In the genomic region with DNA sequence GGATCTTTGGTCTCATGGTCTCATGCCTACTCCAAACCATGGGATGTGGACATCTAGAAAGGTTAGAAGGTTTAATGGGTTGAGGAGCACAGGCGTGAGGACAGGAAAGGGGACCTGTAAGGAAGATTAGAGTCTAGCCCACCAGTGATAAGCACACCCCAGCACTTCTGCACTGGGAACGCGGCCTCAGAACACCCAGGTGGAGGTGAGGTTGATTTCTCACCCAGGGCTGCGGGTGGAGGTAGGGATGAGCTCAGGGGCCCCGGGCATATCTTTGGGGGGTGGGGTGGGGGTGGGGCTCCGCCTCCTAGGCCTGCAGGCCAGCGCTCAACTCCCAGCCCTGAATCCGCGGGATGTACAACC, we compare ENCODE assay signal across 8 mouse cellular contexts. TPM values are rescaled to one million over a fixed set of nuclear protein-coding genes. Genes with fewer than 3 reads are reported as not detected.
DNase-seq lines count a peak whose midpoint lies in the region; ATAC-seq and TF ChIP-seq lines count a peak whose summit lies in the region.

No protein-coding gene starts in this region.

- peak overlapping the region; percentile 79 for H3K4me2 ChIP-seq in limb, embryonic 15.5 days
- H3K4me2 ChIP-seq in stomach, embryonic 15.5 days = peak overlapping the region; percentile 85

- H3K36me3 ChIP-seq in spleen, adult 2 months (ENCODE audit: control insufficient read depth, insufficient read depth, low read length) = no peaks in the 10 kb centered on the region
- no peaks in the 10 kb centered on the region for H3K36me3 ChIP-seq in limb, embryonic 15.5 days
- H3K36me3 ChIP-seq in stomach, embryonic 15.5 days = no peaks in the 10 kb centered on the region

- no peaks in the 10 kb centered on the region for H3K27me3 ChIP-seq in spleen, adult 2 months (ENCODE audit: control insufficient read depth, insufficient read depth, low read length)
- H3K27me3 ChIP-seq in limb, embryonic 15.5 days = no peaks in the 10 kb centered on the region
- no peaks in the 10 kb centered on the region for H3K27me3 ChIP-seq in stomach, embryonic 15.5 days (replicated peaks)

- WGBS in spleen, adult 2 months = 5% methylated on average over 9 of the region's 9 CpGs
- 9% methylated on average over 9 of the region's 9 CpGs for WGBS in limb, embryonic 15.5 days
- WGBS in stomach, embryonic 15.5 days = 4% methylated on average over 9 of the region's 9 CpGs

- peak overlapping the region; percentile 99 for H3K4me3 ChIP-seq in spleen, adult 2 months (ENCODE audit: extremely low read depth, insufficient read depth, insufficient read length)
- peak overlapping the region; percentile 78 for H3K4me3 ChIP-seq in limb, embryonic 15.5 days
- peak overlapping the region; percentile 82 for H3K4me3 ChIP-seq in stomach, embryonic 15.5 days (replicated peaks)

- no peak for TF ChIP-seq CTCF in spleen, adult 2 months (IDR thresholded peaks at IDR 0.05; ENCODE audit: extremely low read depth, insufficient read depth, insufficient read length, insufficient replicate concordance)

- DNase-seq in frontal cortex, adult 2 months (ENCODE audit: extremely low spot score in 1 of 2, low spot score in 1 of 2) = no peak
- DNase-seq in spleen, adult 2 months (ENCODE audit: low read depth in 1 of 2, low spot score in 2 of 2) = no peak
- DNase-seq in spleen, adult 12 weeks (ENCODE audit: low spot score) = no peak
- no peak for DNase-seq in spleen, postnatal 14 days (ENCODE audit: low spot score in 2 of 2)
- DNase-seq in layer of hippocampus, postnatal 14 days (ENCODE audit: low spot score in 2 of 2) = no peak

- H3K4me1 ChIP-seq in spleen, adult 2 months (ENCODE audit: control insufficient read depth, insufficient read depth, insufficient read length) = peaks cover 9% of the 10 kb centered on the region
- peaks cover 17% of the 10 kb centered on the region for H3K4me1 ChIP-seq in limb, embryonic 15.5 days
- peaks cover 18% of the 10 kb centered on the region; the same call in 1 of the 2 replicates for H3K4me1 ChIP-seq in stomach, embryonic 15.5 days

- peak; percentile 14; the same call in 1 of the 2 replicates for ATAC-seq in frontal cortex, adult (ENCODE audit: low TSS enrichment)
- ATAC-seq in limb, embryonic 15.5 days (ENCODE audit: insufficient number of reproducible peaks, low FRiP score, low TSS enrichment, low read depth) = peak; percentile 26; the same call in 1 of the 2 replicates
- ATAC-seq in stomach, embryonic 15.5 days (ENCODE audit: insufficient read depth, low FRiP score, low read depth) = no peak

- H3K27ac ChIP-seq in spleen, adult 2 months (ENCODE audit: insufficient read depth, low read length) = no peak overlapping the region
- no peak overlapping the region for H3K27ac ChIP-seq in limb, embryonic 15.5 days
- H3K27ac ChIP-seq in stomach, embryonic 15.5 days = peak overlapping the region; percentile 87

- TF ChIP-seq POLR2A in spleen, adult 2 months (IDR thresholded peaks at IDR 0.05; ENCODE audit: low read depth, low read length) = no peak

- H3K9me3 ChIP-seq in limb, embryonic 15.5 days = no peaks in the 10 kb centered on the region
- H3K9me3 ChIP-seq in stomach, embryonic 15.5 days = no peaks in the 10 kb centered on the region

- H3K9ac ChIP-seq in limb, embryonic 15.5 days = peak overlapping the region; percentile 50
- peak overlapping the region; percentile 50 for H3K9ac ChIP-seq in stomach, embryonic 15.5 days

RNA-seq across cellular contexts. Expression of a gene that starts 0.5 kb away (rescaled TPM):
- 28.7 and 29.4 TPM in 2 replicates for polyA plus RNA-seq in frontal cortex, adult 2 months (2012; rRNA removed)
- 10.0 and 12.0 TPM in 2 replicates for polyA plus RNA-seq in spleen, adult 2 months (2012; rRNA removed)
- 10.1 and 11.5 TPM in 2 replicates for polyA plus RNA-seq in limb, embryonic 15.5 days (2015; fragmentation: Nextera tagmentation; extraction: Ambion mirVana)
- polyA plus RNA-seq in stomach, embryonic 15.5 days (2015; fragmentation: Nextera tagmentation; extraction: Ambion mirVana) = 13.8 and 14.9 TPM in 2 replicates
- total RNA-seq in layer of hippocampus, postnatal 14 days (2021) = 10 to 100 TPM; 57.0 to 58.9 TPM

RNA-seq across cellular contexts. Expression of a gene that starts 21.7 kb away (rescaled TPM):
- polyA plus RNA-seq in frontal cortex, adult 2 months (2012; rRNA removed) = 0.44 and 0.59 TPM in 2 replicates
- 0.09 and 0.22 TPM in 2 replicates for polyA plus RNA-seq in spleen, adult 2 months (2012; rRNA removed)
- polyA plus RNA-seq in limb, embryonic 15.5 days (2015; fragmentation: Nextera tagmentation; extraction: Ambion mirVana) = 0.16 TPM in 1 of 2 replicates, not detected in the other
- 0.05 TPM in 2 replicates for polyA plus RNA-seq in stomach, embryonic 15.5 days (2015; fragmentation: Nextera tagmentation; extraction: Ambion mirVana)
- under 1 TPM; 0.23 to 0.26 TPM for total RNA-seq in layer of hippocampus, postnatal 14 days (2021)

RNA-seq across cellular contexts. Expression of a gene that starts 32.2 kb away (rescaled TPM):
- polyA plus RNA-seq in frontal cortex, adult 2 months (2012; rRNA removed) = 22.2 and 28.1 TPM in 2 replicates
- polyA plus RNA-seq in spleen, adult 2 months (2012; rRNA removed) = 0.59 and 0.60 TPM in 2 replicates
- polyA plus RNA-seq in limb, embryonic 15.5 days (2015; fragmentation: Nextera tagmentation; extraction: Ambion mirVana) = 0.18 and 0.45 TPM in 2 replicates
- 0.68 and 0.70 TPM in 2 replicates for polyA plus RNA-seq in stomach, embryonic 15.5 days (2015; fragmentation: Nextera tagmentation; extraction: Ambion mirVana)
- 1 to 10 TPM; 1.1 to 1.5 TPM for total RNA-seq in layer of hippocampus, postnatal 14 days (2021)

RNA-seq across cellular contexts. Expression of a gene that starts 58.2 kb away (rescaled TPM):
- 20.3 and 21.0 TPM in 2 replicates for polyA plus RNA-seq in frontal cortex, adult 2 months (2012; rRNA removed)
- polyA plus RNA-seq in spleen, adult 2 months (2012; rRNA removed) = 24.3 and 28.1 TPM in 2 replicates
- 8.0 and 8.1 TPM in 2 replicates for polyA plus RNA-seq in limb, embryonic 15.5 days (2015; fragmentation: Nextera tagmentation; extraction: Ambion mirVana)
- 9.3 and 11.4 TPM in 2 replicates for polyA plus RNA-seq in stomach, embryonic 15.5 days (2015; fragmentation: Nextera tagmentation; extraction: Ambion mirVana)
- 10 to 100 TPM; 13.5 to 14.4 TPM for total RNA-seq in layer of hippocampus, postnatal 14 days (2021)

Comparison
In these comparisons a context has a peak if more than half of its experiments do, and no peak if none do; other contexts are left out.
1. RNA of a gene that starts 32.2 kb away (polyA plus RNA-seq): 22.2 to 28.1 TPM in frontal cortex, adult 2 months; 0.68 to 0.70 TPM in stomach, embryonic 15.5 days, 0.59 to 0.60 TPM in spleen, adult 2 months and 0.18 to 0.45 TPM in limb, embryonic 15.5 days; every median in the first group is over 10 times any median in the second.
2. Peak in every context shown above with its lines, with median percentiles within 50 percentile points of each other: H3K4me3 ChIP-seq.